Mouse (Mus musculus) limb, embryonic 10.5 days (tissue): ENCODE data around the gene 1700012B07Rik. TPM values are rescaled to one million over a fixed set of nuclear protein-coding genes. Genes with fewer than 3 reads are reported as not detected.

Experiments
- DNase-seq: peaks from one replicate; pipeline ENCODE4 v3.0.0-alpha.2; 2017; ENCODE audit warnings: low spot score
- H3K27ac ChIP-seq: fragments of 300-500 bp; sonication (generic); 2 replicates; pipeline ENCODE4 v1.5.1; 2016; ENCODE audit warnings: mild to moderate bottlenecking
- H3K27me3 ChIP-seq: fragments of 300-500 bp; sonication (generic); 2 replicates; pipeline ENCODE4 v1.6.1; 2016; ENCODE audit warnings: low read depth, mild to moderate bottlenecking; ENCODE audit not compliant: poor library complexity, severe bottlenecking
- H3K36me3 ChIP-seq: fragments of 300-500 bp; sonication (generic); 2 replicates; pipeline ENCODE4 v1.6.1; 2016; ENCODE audit warnings: mild to moderate bottlenecking, moderate library complexity
- H3K4me1 ChIP-seq: fragments of 300-500 bp; sonication (generic); 2 replicates; pipeline ENCODE4 v1.6.1; 2016
- H3K4me3 ChIP-seq: fragments of 300-500 bp; sonication (generic); 2 replicates; pipeline ENCODE4 v1.5.1; 2016; ENCODE audit warnings: mild to moderate bottlenecking, moderate library complexity
- H3K9me3 ChIP-seq: fragments of 300-500 bp; sonication (generic); replicated peaks from 2 replicates; pipeline ENCODE4 v1.6.1; 2016; ENCODE audit warnings: mild to moderate bottlenecking
- WGBS: fragments of 180-500 bp; shearing (Covaris S2); methylation state at CpG from one replicate; pipeline ENCODE4 v1.1.7; 2016; 5-methylcytosine and 5-hydroxymethylcytosine counted together
- polyA plus RNA-seq: library from polyadenylated mRNA; unstranded; fragments of >200 nt; fragmentation: Nextera tagmentation; extraction: Ambion mirVana; gene quantifications from 2 replicates; pipeline ENCODE4 v1.2.1, GENCODE M21; 2016

Gene 1700012B07Rik
- polyA plus RNA-seq = not detected in 2 replicates

DNA sequence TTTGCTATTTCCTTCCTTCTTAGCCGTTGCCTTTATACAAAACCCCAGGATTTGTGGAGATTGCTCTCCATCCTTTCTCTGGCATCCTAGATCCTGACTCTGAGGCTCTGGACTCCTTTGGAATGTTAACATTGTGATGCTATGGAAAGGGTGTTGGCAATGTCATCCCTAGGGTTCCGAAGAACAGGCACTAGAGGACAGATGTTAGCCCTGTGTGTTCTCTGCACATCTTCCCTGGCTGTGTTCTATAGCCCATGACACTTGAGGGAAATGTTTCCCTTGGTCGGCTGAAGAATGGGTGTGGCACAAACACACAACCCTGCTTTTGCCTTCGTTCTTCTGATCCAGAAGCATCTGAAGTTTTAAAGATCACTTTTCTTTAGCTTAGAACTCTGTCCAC is at the start of gene 1700012B07Rik:
Gene 1700012B07Rik, minus strand, starts transcription at position 101 of the 400 bp plus-strand sequence.
- no peak within 1 kb of the TSS for H3K27ac ChIP-seq
- H3K4me3 ChIP-seq = no peak within 1 kb of the TSS
- H3K9me3 ChIP-seq = no peaks in the 10 kb centered on the region
- no peaks in the 10 kb centered on the region for H3K27me3 ChIP-seq
- WGBS = 87% methylated on average over 4 of the region's 4 CpGs
- DNase-seq = no peak
- H3K36me3 ChIP-seq = no peaks in the 10 kb centered on the region
- no peaks in the 10 kb centered on the region for H3K4me1 ChIP-seq

DNA sequence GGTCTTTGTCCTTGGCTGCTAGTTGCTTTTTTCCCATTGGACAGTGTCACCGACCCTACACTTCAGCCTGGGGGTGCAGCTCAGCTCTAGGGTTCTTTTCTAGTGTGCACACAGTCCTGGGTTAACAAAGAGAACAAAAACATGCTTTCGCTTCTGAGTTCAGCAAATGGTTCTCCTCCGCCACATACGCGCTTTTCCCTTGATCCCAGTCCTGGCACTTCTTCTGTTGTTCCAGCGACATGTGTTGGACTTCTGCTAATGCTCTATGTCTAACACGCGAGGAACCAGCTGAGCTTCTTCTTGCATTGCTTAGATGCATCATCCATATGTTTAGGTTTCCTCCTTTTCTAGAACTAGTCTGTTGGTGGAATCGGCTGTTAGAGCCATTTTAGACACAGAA is 48.9 kb upstream of the 1700012B07Rik start:
- H3K9me3 ChIP-seq = no peaks in the 10 kb centered on the region
- DNase-seq = no peak
- 0 out of 2 replicates have a peak, but pooled peaks cover 3% of the 10 kb centered on the region for H3K36me3 ChIP-seq
- 0 out of 2 replicates have a peak overlapping the region, but pooled peaks have one; percentile 14 for H3K27ac ChIP-seq
- H3K4me1 ChIP-seq = no peaks in the 10 kb centered on the region
- WGBS = 92% methylated on average over 9 of the region's 9 CpGs
- H3K27me3 ChIP-seq = no peaks in the 10 kb centered on the region
- no peak overlapping the region for H3K4me3 ChIP-seq

DNA sequence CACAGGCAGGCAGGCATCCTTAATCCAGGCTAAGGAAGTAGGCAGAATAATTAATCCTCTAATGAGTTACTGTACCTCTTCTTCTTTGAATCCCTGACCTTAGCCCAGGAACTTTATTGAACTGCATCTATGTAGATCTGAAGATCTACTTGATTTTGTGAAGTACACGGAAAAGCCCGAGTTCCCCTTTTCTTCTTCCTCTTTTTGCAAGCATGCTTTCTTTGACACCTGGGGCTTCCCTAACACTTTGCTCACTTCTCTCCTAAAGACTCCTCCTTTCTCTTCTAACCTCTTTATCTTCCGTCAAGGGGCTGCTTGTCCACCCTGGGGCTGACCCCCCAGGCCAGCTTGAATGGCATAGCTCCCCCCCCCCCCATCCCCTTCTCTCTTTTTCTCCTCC is 48.0 kb upstream of the 1700012B07Rik start:
- no peak for DNase-seq
- H3K9me3 ChIP-seq = no peaks in the 10 kb centered on the region
- no peak overlapping the region for H3K4me3 ChIP-seq
- H3K27me3 ChIP-seq = no peaks in the 10 kb centered on the region
- 0 out of 2 replicates have a peak, but pooled peaks cover 3% of the 10 kb centered on the region for H3K36me3 ChIP-seq
- no peaks in the 10 kb centered on the region for H3K4me1 ChIP-seq
- no peak overlapping the region for H3K27ac ChIP-seq
- WGBS = 65% methylated on average over 3 of the region's 3 CpGs

- DNase-seq = no peak
- 90% methylated on average over 1 of the region's 1 CpGs for WGBS
- Histone ChIP-seq H3K27me3 (no peaks in the 10 kb centered on the region), H3K36me3 (0 out of 2 replicates have a peak, but pooled peaks cover 3% of the 10 kb centered on the region), H3K4me1 (no peaks in the 10 kb centered on the region), H3K9me3 (no peaks in the 10 kb centered on the region), H3K4me3 (no peak overlapping the region), H3K27ac (no peak overlapping the region)
Measured at GRCm38 (mm10) chr11:109875525-109875802, 47.6 kb upstream of the 1700012B07Rik start.

GRCm38 (mm10) chr11:109874651-109875524 is 47.0 kb upstream of the 1700012B07Rik start:
- Histone ChIP-seq H3K27ac (no peak overlapping the region), H3K9me3 (no peaks in the 10 kb centered on the region), H3K27me3 (no peaks in the 10 kb centered on the region), H3K36me3 (0 out of 2 replicates have a peak, but pooled peaks cover 3% of the 10 kb centered on the region), H3K4me1 (no peaks in the 10 kb centered on the region), H3K4me3 (no peak overlapping the region)
- no peak for DNase-seq
- 93% methylated on average over 11 of the region's 11 CpGs for WGBS

DNA sequence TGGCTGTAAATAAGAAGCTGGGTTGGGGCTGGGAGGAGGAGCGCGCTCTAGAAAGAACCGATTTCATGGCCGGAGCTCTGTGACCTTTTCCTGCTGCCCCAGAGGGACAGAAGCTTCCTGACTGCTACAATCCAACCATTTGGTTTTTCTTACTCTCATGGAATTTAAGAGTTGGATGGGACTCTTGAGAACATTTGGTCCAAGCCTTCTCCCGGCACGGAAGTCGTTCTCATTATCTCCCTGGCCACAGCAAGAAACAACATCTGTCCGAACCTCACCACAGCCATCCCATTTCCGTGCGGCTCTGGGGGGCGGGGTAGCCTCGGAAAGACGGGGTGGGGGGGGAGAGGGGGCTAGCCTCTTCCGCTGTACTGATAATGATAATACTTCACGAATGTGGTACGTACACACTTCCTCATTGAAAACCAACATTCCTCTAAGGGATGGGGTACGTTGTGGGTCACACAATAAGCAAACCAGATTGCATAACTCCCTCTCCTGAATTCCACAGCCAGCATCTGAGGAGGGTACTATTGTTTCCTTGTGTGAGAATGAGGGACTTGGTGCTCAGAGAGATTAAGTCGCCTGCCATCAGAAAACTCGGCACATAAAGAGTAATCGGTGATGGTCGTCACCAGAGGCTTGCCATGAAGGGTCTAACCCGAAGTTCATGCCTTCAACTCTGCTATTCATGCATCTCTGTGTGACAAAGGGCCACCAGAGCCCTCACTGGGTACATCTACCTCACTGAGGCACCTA is 46.2 kb upstream of the 1700012B07Rik start:
- Histone ChIP-seq H3K4me1 (no peaks in the 10 kb centered on the region), H3K4me3 (no peak overlapping the region), H3K27ac (peak overlapping the region; percentile 28; the same call in 1 of the 2 replicates), H3K9me3 (no peaks in the 10 kb centered on the region), H3K27me3 (no peaks in the 10 kb centered on the region), H3K36me3 (0 out of 2 replicates have a peak, but pooled peaks cover 3% of the 10 kb centered on the region)
- WGBS = 91% methylated on average over 22 of the region's 22 CpGs
- no peak for DNase-seq

DNA sequence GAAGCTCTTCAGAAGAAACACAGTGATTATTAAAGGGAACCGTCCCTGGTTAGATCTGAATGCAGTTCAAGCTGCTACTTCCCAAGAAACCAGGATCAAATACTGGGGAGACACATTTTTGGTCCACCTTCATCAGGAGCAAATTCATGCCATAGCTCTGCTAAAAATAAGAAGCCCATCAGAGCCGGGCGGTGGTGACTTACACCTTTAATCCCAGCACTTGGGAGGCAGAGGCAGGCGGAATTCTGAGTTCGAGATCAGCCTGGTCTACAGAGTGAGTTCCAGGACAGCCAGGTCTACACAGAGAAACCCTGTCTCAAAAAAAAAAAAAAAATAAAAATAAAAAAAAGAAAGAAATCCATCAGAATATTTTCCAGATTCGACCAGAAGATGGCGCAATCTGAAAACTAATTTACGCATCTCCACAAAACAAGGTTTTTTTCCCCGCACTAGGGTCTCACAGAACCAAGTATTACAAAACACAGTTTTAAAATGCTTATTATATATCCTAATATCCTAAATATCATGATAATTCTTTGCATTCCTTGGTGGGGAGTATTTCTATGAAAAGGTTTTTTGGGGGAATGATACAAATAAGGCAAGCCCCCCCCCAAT is 45.4 kb upstream of the 1700012B07Rik start:
- no peaks in the 10 kb centered on the region for H3K4me1 ChIP-seq
- no peak overlapping the region for H3K4me3 ChIP-seq
- DNase-seq = no peak
- H3K27me3 ChIP-seq = no peaks in the 10 kb centered on the region
- WGBS = 57% methylated on average over 9 of the region's 9 CpGs
- 0 out of 2 replicates have a peak, but pooled peaks cover 3% of the 10 kb centered on the region for H3K36me3 ChIP-seq
- H3K9me3 ChIP-seq = no peaks in the 10 kb centered on the region
- H3K27ac ChIP-seq = peak overlapping the region; percentile 28; the same call in 1 of the 2 replicates

- Histone ChIP-seq H3K27ac (no peak overlapping the region), H3K27me3 (no peaks in the 10 kb centered on the region), H3K36me3 (0 out of 2 replicates have a peak, but pooled peaks cover 3% of the 10 kb centered on the region), H3K9me3 (no peaks in the 10 kb centered on the region), H3K4me1 (no peaks in the 10 kb centered on the region), H3K4me3 (no peak overlapping the region)
- DNase-seq = no peak
- 86% methylated on average over 3 of the region's 3 CpGs for WGBS
Measured at GRCm38 (mm10) chr11:109872674-109873073, 44.8 kb upstream of the 1700012B07Rik start.

DNA sequence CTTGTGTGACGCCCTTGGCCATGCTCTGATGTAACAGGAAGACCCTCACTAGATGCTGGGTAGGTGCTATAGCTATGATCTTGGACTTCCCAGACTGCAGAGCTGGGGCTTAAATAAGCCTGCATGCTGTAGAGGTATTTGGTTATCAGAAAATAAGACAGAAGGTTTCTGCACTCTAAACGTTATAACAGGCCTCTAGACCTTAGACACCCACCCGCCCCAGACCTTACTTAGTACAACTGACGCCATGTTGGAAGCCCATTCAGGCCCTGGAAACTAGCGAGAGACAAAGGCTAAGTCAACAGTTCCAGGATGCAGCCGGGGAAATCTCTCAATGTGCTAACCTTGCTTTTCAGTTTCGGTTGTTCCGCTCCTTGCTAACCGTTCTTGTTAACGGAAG is 44.2 kb upstream of the 1700012B07Rik start:
- Histone ChIP-seq H3K4me3 (no peak overlapping the region), H3K36me3 (0 out of 2 replicates have a peak, but pooled peaks cover 3% of the 10 kb centered on the region), H3K27me3 (no peaks in the 10 kb centered on the region), H3K4me1 (no peaks in the 10 kb centered on the region), H3K9me3 (no peaks in the 10 kb centered on the region), H3K27ac (no peak overlapping the region)
- WGBS = 91% methylated on average over 10 of the region's 10 CpGs
- no peak for DNase-seq

DNA sequence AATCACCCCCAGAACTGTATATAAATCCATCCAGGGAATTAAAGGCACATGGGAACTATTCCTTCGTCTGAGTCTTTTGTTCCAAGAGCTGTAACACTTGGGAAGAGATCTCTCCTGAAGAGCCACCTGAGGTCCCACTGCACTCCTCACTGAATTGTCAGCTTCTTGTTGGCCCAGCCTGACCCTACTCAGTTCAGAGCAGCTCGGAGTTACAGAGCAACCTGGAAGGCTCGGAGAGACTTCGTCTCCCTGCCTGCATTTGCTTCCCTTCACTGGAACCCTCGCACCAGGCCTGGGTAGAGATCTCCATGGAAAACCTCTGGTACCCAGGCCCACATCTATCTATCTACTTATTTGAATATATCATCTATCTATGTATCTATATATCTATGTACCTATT is 40.0 kb upstream of the 1700012B07Rik start:
- no peak overlapping the region for H3K4me3 ChIP-seq
- 85% methylated on average over 5 of the region's 5 CpGs for WGBS
- H3K36me3 ChIP-seq = no peaks in the 10 kb centered on the region
- no peak overlapping the region for H3K27ac ChIP-seq
- no peaks in the 10 kb centered on the region for H3K9me3 ChIP-seq
- DNase-seq = no peak
- H3K4me1 ChIP-seq = 0 out of 2 replicates have a peak, but pooled peaks cover 3% of the 10 kb centered on the region
- no peaks in the 10 kb centered on the region for H3K27me3 ChIP-seq

GRCm38 (mm10) chr11:109866537-109867160 is 38.8 kb upstream of the 1700012B07Rik start:
- no peaks in the 10 kb centered on the region for H3K36me3 ChIP-seq
- H3K4me1 ChIP-seq = 0 out of 2 replicates have a peak, but pooled peaks cover 3% of the 10 kb centered on the region
- DNase-seq = no peak
- no peak overlapping the region for H3K4me3 ChIP-seq
- no peaks in the 10 kb centered on the region for H3K9me3 ChIP-seq
- H3K27me3 ChIP-seq = no peaks in the 10 kb centered on the region
- H3K27ac ChIP-seq = no peak overlapping the region
- WGBS = 78% methylated on average over 11 of the region's 11 CpGs

DNA sequence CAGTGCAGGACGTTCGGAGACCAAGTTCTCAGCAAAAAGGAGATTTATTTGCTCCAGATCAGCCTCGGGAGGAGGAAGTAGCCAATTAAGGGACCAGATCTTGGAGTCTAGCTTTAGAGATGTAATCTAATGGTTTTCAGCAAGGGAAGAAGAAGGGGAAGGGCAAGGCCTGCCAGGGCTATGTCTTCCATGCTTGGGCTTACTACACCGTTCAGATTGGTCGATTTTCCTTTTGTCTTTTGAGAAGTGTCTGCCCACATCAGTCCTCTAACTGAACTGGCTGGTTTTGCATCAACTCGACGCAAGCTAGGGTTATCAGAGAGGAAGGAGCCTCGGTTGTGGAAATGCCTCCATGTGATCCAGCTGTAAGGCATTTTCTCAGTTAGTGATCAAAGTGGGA is 37.7 kb upstream of the 1700012B07Rik start:
- H3K4me1 ChIP-seq = peaks cover 3% of the 10 kb centered on the region; the same call in 1 of the 2 replicates
- no peaks in the 10 kb centered on the region for H3K27me3 ChIP-seq
- no peaks in the 10 kb centered on the region for H3K36me3 ChIP-seq
- no peaks in the 10 kb centered on the region for H3K9me3 ChIP-seq
- WGBS = 74% methylated on average over 8 of the region's 8 CpGs
- DNase-seq = no peak
- no peak overlapping the region for H3K27ac ChIP-seq
- no peak overlapping the region for H3K4me3 ChIP-seq
